Mouse (Mus musculus): ENCODE measurements at regions not wholly inside any gene's neighbourhood (a gene's known extent, or its start where the extent isn't known, plus 50 kb on each side); places are given as distances from the start of the nearest gene placed in this dataset.

DNA sequence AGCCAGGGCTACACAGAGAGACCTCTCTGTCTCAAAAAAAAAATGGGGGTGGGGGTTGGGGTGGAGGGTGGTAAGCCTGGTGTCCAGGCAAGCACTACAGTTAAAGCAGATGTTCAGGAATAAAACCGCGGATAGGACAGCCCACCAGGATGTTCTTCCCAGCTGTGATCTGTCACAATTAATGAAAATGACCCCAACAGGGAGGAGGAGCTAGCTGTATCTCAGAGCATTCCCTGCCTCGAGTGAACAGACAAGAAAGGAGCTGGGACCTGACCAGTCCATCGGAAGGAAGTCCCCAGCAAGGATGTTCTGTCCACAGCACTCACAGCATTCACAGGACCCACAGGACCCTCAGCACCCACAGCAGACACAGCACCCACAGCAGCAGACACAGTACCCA is 80.4 kb downstream of the Utp6 start:
- no peak for DNase-seq (ENCODE audit: low spot score in 2 of 2)

DNA sequence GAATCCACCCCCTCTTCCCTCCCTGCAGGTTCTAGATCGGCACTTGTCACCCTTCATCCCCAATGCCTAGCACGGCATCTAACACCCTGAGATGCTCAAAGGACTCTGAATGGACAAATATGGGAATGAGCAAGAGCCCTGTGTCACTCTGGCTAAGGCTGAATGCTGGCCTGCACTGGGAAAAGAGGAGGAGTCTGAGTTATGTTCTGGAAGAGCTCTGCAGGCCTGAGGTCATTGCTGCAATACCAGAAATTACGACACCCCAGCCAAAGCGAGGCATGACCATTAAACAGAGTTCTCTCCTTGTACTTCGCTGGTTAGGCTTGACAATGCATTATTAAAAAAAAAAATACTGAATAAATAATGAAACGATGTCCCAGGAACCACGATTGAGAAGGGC is 84.1 kb downstream of the Utp6 start:
- DNase-seq (ENCODE audit: low spot score in 2 of 2): no peak

DNA sequence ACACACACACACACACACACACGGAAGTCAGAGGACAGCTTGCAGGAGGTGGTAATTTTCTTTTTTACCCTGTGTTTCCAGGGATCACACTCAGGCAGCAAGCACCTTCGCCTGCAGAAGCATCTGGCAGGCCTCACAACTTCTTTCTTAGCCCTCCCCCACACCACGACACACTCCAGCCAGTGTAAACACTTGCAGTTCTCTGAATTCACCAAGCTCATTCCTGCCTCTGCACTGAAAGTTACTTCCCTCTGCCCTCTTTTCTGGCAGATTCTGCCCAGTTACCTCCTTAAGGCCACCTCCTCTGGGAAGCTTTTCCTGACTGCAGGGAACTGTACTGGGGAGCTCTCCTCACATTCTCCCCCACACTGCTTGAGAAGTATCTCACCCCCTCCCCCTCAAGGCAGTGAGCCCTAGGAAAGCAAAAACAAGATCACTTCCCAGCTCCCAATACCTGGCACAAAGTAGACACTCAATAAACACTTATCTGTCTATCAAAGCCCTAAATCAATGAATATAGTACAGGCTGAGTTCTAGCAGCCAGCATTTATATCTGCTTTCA is 84.9 kb downstream of the Utp6 start:
- DNase-seq (ENCODE audit: low spot score in 2 of 2): no peak

DNA sequence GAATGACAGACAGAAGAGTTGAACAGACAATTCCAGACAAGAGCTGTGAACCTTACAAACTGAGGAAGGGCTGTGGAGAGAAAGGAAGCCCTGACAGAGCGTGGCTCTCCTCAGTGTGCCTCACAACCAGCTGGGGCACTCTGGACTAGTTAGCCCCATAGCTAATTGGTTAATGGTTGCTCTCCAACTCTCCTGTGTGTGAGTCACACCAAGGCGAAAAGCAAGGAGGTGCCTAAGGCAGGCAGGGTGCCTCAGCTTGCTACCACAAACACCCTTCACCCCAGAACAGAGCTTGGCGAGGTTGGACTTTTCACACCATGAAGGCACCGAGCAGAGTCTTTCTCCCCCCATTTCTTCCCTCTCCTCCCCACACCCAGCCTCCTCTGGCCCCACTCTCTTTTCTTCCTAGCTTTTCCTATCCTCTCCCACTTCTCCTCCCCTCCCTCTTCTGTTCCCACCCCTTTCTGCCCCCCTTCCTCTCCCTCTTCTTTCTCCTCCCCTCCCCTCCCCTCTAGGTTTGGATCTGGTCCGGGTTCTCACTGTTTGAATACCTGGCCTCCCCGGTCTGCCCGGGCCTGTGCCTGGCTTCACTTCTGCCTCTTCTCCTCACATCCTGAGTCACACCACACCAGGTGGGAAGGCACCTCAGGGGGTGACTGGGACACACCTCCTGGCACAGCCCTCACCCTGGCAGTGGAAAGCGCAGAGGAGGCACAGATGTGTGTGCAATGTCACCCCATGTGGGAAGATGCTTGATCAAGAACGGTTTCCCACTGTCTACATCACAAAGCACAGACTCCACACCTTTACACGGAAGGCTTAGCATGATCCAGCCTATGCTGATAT is 90.2 kb downstream of the Utp6 start:
- no peak for DNase-seq (ENCODE audit: low spot score in 2 of 2)

DNA sequence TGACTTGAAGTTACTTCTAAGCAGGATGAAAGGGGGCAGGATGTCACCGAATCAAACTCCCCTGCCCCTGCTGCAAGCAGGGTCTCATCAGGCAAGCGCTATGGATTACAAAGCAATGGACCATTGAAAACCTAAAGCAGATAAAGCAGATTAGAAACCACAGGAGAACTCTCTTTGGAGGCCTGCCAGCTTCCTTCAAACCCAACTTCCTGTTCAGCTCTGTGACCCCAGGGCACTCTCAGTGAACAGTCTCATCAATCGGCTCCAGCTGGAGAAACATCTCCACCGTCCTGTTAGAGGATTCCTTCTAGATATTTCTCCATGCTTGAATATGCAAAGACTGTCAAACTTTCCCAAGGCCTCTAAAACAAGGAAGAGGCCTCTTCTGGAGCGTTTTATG is 92.0 kb downstream of the Utp6 start:
- DNase-seq (ENCODE audit: low spot score in 2 of 2): no peak

DNA sequence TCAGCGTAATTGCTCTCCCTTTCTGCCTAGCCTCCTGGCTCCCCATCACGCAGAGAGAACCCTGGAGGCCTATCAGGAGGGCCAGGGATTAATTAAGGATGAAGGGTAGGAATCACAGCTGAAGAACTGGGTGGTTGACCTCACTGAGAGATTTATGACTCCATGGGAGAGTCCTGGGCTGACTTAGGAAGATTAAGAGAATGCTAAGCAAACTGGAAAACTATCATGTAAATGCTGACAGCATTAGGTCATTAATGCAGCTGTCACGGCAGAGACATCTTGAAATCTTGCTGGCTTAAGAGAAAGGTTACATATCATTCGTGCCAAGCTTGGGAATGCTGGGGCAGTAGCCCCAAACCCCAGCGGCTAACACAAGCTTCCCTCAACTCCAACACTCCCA is 93.2 kb downstream of the Utp6 start:
- DNase-seq (ENCODE audit: low spot score in 2 of 2): no peak

DNA sequence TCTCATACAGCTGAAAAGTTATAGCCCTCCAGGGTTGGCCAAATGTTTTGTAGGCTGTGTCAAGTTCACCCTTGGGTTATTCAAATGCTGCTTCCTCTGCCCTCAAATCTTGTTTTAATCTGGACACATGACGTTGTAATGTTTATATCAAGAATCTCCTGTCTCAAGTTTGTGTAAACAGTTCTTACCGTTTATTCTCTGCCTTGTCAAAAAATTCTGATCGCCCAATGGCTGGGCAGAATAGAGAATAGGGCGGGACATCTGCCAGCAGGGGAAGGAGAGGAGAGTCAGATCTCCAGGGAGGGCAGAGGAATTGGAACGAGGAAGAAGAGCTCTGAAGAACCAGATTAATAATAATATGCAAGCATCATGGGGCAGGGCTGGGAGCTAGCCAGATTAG is 97.4 kb downstream of the Utp6 start:
- no peak for DNase-seq (ENCODE audit: low spot score in 2 of 2)

DNA sequence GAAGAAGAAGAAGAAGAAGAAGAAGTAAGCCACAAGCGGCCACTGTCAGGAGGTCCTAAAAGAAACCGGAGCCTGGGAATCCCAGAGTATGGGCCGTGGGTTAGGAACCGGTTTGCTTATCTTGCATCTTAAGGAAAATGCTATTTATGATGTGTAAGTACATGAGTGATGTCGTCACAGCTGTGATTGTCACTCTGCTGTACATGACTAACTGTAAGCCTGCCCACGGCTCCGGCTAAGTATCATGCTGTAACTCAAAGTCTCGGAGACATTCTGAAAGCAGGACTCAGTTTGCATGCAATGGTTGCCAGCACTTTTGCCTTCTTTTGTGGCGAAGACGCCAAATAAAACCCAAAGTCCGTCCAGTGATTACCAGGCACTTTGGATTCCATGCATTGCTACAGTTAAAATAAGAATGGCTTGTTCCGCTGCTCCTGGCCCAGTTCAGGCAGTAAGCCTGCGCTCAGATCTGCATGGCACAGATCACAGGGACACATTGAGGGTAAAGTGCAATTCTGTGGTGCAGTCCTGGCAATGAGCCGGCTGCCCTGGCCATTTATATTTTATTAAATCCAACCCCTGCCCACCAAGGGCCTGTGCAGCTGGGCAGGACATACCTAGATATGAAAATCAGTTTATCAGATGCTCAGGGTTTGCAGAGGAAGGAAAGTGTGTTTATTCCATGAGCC is 98.6 kb downstream of the Utp6 start:
- DNase-seq (ENCODE audit: low spot score in 2 of 2): no peak

DNA sequence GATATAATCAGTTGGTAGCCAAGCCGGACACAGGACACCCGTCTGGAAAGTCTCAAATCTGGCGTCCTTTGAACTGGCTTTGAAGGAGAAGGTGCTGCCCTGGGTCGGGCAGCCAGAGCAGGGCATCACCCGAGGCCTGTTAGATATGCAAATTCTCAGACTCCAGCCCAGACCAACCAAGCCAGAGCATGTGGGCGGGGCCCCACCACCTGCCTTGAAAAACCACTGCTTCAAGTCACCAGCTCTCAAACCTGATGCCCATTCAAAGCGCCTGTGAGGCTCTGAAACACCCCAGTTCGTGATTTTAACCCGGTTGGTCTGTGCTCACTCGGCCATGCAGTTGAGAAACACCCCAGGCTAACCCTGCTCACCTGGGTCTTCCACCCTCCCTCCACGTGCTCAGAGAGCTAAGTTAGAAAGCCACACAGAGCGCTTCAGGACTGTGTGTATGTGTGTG is 101.6 kb downstream of the Utp6 start:
- no peak for DNase-seq (ENCODE audit: low spot score in 2 of 2)

DNA sequence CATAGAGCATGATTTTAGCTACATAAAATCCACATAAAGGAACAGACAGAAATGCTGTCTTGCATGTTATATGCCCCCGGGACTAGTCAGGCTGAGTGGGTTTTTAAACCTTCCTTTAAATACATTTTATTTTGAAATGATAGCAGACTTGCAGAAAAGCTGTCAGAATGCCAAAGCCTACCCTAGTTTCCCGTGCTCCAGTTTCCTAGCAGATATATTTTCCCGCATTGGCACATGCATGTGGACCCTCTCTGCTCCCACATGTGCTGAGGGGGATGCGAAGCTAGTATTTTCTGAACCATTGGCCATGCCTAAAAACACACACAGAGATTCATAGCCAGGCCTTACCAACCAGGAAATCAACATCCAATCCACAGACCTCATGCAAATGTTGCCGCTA is 105.8 kb downstream of the Utp6 start:
- DNase-seq (ENCODE audit: low spot score in 2 of 2): no peak

DNA sequence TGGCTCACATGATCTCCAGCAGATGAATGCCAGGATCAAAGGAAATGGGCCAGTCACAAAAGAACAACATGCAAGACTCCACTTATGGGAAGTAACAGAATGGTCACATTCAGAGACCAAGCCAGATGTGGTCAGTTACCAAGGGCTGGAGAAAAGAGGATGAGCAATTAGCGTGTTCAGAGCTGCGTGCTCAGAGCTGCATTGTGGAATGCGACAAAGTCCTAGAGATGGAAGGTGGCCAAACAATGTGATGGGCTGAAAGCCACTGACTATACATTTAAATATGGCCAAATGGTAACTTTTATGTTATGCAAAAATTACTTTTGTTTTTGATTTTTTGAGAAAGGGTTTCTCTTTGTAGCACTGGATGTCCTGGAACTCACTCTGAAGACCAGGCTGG is 112.6 kb downstream of the Utp6 start:
- no peak for DNase-seq (ENCODE audit: low spot score in 2 of 2)

DNA sequence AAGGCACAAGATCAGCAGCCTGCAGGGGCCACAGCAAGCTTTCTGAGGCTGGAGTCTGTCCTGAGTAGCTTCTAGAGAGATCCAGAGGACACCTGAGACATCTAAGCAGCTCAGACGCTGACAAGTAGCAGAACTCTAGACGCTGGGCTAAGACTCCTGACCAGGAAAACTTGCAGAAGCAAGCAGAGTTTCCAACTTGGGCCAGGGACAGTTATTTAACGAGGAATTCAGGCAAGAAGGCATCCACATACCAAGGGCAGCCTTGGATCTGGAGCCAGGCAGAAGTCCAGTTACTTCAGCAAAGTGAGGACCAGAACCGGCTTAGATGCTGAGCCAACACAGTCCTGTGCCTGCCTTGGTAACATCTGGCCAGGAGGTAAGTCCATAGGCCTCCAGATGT is 117.8 kb downstream of the Utp6 start:
- no peak for DNase-seq (ENCODE audit: low spot score in 2 of 2)

DNA sequence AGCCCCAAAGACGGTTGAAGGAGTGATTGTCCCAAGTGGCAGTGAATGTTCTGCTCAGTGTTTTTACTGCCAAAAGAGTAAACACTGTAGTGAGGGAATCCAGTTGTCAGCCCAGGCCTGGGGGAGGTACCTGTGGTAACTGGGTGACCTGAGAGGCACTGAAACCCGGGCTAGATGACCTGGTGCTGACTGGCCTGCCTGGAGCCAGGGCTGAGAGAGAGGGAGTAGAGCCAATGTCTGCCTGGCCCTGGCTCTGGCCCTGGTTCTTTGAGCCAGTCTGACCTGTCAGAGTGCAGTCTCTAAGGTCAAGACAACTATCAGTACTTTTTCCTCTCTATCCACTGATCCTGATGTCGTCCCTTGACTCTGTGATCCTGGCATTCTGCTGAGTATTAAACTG is 119.2 kb downstream of the Utp6 start:
- no peak for DNase-seq (ENCODE audit: low spot score in 2 of 2)

DNA sequence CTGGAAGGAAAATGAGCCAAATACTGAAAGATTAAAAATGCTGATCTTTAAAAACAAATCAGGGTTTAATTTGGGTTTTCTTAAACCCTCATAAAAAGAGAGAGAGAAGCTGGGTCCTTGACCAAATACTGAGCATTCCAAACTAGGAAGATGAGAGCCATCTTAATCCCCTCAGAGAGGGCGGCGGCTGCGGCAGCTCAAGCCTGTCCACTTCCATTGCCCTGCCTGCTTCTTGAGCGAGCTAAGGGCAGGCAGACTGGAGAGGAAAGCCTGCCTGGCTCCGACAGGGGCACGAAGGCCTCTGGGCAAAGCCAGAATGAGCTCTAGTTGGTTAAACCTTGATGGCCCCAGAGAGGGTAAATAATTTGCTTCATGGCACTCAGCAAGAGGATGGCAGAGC is 122.2 kb downstream of the Utp6 start:
- no peak for DNase-seq (ENCODE audit: low spot score in 2 of 2)

DNA sequence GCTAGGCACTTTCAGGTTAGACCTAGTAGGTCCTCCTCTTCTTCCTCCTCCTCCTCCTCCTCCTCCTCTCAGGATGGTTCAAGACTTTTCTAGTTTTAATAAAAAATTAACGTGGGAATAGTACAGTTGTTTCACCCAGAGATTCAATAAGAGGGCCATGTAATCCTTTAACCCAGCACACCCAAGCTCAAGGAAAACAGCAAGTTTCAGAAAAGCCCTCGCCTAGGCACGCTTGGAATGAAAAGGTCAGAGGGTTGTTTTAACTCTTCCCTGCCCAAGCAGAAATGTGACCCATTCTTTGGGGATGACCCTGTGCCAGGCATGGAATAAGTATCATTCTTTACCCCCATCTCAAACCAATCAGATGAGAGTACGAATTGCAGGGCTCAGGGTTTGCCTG is 124.1 kb downstream of the Utp6 start:
- DNase-seq (ENCODE audit: low spot score in 2 of 2): no peak

DNA sequence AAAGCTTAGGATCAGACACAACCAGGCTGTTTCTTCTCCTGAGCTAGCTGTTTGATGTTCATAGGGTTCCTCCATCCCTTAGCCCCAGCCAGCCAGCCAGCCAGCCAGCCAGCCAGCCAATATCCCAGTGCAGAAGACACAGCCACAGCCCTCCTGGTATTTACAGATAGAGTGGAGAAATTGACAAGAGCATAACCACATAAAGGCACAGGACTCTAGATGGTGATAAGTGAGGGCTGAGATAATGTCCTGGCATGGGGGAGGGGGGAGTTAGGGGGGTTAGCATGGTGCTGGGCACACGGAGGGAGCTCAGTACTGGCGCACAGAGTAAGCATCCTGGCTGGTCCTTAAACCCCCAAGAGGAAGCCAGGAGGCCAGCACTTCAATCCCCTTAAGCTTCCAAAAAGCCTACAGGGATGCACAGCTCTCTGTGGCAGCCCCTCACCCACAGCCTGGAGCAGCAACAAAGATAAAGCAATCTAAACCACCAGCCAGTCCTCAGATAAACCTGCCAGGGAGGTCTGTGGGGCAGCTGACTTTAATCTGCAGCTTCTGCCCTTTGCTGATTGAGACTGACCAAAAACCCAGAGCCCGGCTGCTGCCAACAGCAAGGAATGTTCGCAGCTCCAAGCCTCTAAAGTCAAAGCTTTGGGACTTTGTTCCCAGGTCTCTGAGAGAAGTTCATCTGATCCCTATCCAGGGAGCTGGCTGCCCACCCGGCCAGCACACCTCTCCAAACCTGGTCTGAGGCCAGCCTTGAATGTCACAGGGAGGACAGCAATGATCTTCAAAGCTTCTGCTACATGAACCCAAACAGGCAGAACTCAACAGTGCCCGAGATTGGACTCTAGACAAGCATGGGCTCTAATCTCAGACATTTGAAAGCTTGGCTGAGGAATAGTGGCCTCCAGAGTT is 124.9 kb downstream of the Utp6 start:
- DNase-seq (ENCODE audit: low spot score in 2 of 2): no peak

DNA sequence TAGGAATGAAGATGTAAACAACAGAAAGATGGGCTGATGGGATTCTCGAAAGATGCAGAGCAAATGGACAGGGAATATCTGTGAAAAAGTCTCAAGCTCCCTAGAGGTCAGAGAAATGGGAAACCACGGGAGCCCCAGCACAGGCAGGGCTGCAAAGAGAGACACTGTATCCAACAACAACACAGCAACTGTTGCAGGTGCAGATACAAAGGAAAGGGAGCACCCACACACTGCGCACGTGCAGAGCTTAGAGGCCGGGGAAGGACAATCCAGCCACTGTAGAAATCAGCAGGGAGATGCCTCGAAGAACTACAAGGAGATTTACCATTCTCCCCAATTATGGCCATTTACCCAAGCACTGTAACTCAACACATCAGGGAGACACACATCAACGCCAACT is 126.3 kb downstream of the Utp6 start:
- DNase-seq (ENCODE audit: low spot score in 2 of 2): no peak

DNA sequence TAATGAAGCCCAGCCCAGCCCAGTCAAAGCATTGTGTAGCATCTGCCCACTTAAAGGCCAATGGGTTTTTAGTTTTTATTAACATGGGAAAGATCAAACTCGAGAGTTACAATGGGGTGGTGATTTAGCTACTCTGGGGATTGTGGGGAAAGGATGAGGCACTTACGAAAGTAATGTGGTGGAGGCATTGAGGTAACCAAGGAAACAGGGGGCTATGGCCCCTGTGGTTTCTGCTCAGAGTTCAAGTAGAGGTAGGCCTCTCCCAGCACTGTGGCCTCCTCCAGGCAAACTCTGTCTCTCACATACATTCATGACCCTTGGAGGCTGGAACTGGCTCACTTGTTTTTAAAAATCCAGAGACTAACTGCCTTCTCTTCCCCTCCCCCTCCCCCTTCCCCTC is 128.4 kb downstream of the Utp6 start:
- DNase-seq (ENCODE audit: low spot score in 2 of 2): no peak

DNA sequence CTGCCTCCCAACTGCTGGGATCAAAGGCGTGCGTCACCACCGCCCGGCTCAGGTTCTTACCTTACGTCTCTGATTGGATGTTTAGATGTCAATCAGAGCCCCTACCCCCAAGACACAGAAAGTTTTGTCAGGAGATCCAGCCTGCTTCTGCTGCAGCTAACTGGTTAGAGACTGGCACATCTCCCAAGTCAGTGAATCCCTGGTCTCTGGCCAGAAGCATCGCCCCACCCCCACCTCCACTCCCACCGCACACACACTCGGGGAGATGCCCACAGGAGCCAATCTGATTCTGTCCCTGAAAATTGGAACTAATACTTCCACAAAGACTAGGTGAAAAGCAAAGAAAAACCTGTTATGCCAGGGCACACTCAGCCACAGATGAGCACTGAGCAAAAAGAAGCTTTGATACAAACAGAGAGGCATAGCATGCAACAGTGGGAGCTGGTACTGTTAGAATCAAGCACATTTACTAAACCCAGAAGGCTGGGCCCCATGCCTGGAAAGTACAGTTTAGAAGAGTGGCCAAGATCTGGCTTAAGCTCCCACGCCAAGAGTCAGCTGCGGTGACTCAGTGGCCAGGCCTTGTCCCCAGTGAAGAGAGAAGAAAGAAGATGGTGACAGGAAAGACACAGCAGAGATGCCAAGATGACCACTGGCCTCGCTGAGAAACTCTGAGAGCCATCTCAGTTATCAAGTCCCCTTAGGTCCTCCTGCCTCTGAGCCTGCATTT is 130.4 kb downstream of the Utp6 start:
- DNase-seq (ENCODE audit: low spot score in 2 of 2): no peak

DNA sequence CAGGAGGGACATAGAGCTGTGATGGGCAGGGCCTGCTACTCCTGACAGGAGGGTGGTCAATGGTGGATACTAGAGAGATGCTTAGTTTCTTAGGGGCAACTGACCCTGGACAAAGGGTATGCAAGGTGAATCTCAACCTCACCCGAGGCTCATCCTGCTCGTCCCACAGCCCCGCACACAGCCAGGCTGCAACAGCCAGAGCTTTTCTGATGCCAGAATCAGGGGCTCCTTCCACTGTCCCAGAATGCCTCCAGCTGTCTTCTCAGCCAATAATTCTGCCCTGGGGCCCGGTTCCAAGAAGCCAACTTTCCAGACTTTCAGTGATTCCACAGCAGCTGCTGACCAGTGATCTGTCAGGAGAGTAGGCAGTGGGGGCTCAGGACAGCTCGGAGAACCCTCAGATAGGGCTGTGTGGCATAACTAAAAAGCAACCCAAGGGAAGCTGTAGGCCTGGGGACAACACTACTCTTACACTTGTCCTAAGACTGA is 131.6 kb downstream of the Utp6 start:
- no peak for DNase-seq (ENCODE audit: low spot score in 2 of 2)

DNA sequence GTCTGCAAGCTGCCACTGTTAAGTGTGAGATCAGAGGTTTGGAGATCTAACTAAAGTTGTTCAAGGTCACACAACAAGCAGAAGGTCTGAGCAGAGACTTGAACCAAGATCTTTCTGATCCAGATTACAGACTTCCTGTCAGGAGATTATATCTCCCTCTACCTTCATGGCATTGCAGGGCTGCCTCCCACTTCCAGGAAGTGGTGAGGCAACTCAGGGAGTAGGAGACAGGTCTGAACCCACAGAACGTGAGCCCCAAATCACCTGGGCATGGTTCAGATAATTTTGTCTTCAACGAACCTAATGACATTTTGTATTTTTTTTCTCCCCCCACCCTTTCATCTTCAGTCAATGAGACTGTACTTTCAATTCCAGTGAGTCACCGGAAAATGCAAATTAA is 135.2 kb downstream of the Utp6 start:
- no peak for DNase-seq (ENCODE audit: low spot score in 2 of 2)
